Mouse (Mus musculus): ENCODE results near the gene Ltbp3. TPM values are rescaled to one million over a fixed set of nuclear protein-coding genes. Genes with fewer than 3 reads are reported as not detected.

Ltbp3 gene
- 52.3 and 61.9 TPM in 2 replicates for polyA plus RNA-seq (2015; fragmentation: Nextera tagmentation; extraction: Ambion mirVana)

- H3K4me2 ChIP-seq (ENCODE audit: low read depth, low read length) = peak within 1 kb of the TSS; percentile 95
- WGBS = 17% methylated on average over 11 of the region's 14 CpGs
- H3K36me3 ChIP-seq (ENCODE audit: control insufficient read depth, insufficient read depth, low read length) = no peaks in the 10 kb centered on the region
- ATAC-seq (ENCODE audit: low read depth) = peak; percentile 84
- peaks cover 34% of the 10 kb centered on the region for H3K4me1 ChIP-seq (replicated peaks; ENCODE audit: control insufficient read depth, insufficient read depth, low read length)
- no peaks in the 10 kb centered on the region for H3K9me3 ChIP-seq (ENCODE audit: control insufficient read depth, low read length)
- H3K9ac ChIP-seq (ENCODE audit: low read length) = peak within 1 kb of the TSS; percentile 85
- H3K27ac ChIP-seq (ENCODE audit: low read length) = peak within 1 kb of the TSS; percentile 100
- H3K4me3 ChIP-seq (ENCODE audit: low read length) = peak within 1 kb of the TSS; percentile 84
- H3K27me3 ChIP-seq (ENCODE audit: control insufficient read depth, insufficient read depth, low read depth, low read length) = no peaks in the 10 kb centered on the region
Observed at GRCm38 (mm10) chr19:5740320-5741317, at the start of gene Ltbp3. TSS of gene Ltbp3 (plus strand) at chr19:5740904.

GRCm38 (mm10) chr19:5691601-5692000, 49.1 kb upstream of the Ltbp3 start:
- Histone ChIP-seq H3K4me3 (ENCODE audit: low read length) (peak overlapping the region; percentile 87), H3K4me1 (replicated peaks; ENCODE audit: control insufficient read depth, insufficient read depth, low read length) (peaks cover 29% of the 10 kb centered on the region), H3K27ac (ENCODE audit: low read length) (peak overlapping the region; percentile 72), H3K27me3 (ENCODE audit: control insufficient read depth, insufficient read depth, low read depth, low read length) (no peaks in the 10 kb centered on the region), H3K9me3 (ENCODE audit: control insufficient read depth, low read length) (no peaks in the 10 kb centered on the region), H3K9ac (ENCODE audit: low read length) (peak overlapping the region; percentile 90), H3K36me3 (ENCODE audit: control insufficient read depth, insufficient read depth, low read length) (peaks cover 20% of the 10 kb centered on the region), H3K4me2 (ENCODE audit: low read depth, low read length) (peak overlapping the region; percentile 86)
- 68% methylated on average over 5 of the region's 5 CpGs for WGBS
- no peak for ATAC-seq (ENCODE audit: low read depth)

GRCm38 (mm10) chr19:5692086-5692912, 48.4 kb upstream of the Ltbp3 start:
- WGBS = 51% methylated on average over 10 of the region's 10 CpGs
- peaks cover 27% of the 10 kb centered on the region for H3K4me1 ChIP-seq (replicated peaks; ENCODE audit: control insufficient read depth, insufficient read depth, low read length)

GRCm38 (mm10) chr19:5692913-5693396, 47.7 kb upstream of the Ltbp3 start:
- ATAC-seq (ENCODE audit: low read depth) = no peak
- Histone ChIP-seq H3K4me3 (ENCODE audit: low read length) (peak overlapping the region; percentile 87), H3K36me3 (ENCODE audit: control insufficient read depth, insufficient read depth, low read length) (peaks cover 32% of the 10 kb centered on the region), H3K4me2 (ENCODE audit: low read depth, low read length) (peak overlapping the region; percentile 86), H3K27me3 (ENCODE audit: control insufficient read depth, insufficient read depth, low read depth, low read length) (no peaks in the 10 kb centered on the region), H3K4me1 (replicated peaks; ENCODE audit: control insufficient read depth, insufficient read depth, low read length) (peaks cover 21% of the 10 kb centered on the region), H3K27ac (ENCODE audit: low read length) (peak overlapping the region; percentile 48), H3K9ac (ENCODE audit: low read length) (peak overlapping the region; percentile 90), H3K9me3 (ENCODE audit: control insufficient read depth, low read length) (no peaks in the 10 kb centered on the region)
- WGBS = 65% methylated on average over 10 of the region's 10 CpGs

More at GRCm38 (mm10) chr19:5692086-5692912, 48.4 kb upstream of the Ltbp3 start:
- peaks cover 27% of the 10 kb centered on the region for H3K36me3 ChIP-seq (ENCODE audit: control insufficient read depth, insufficient read depth, low read length)
- peak overlapping the region; percentile 86 for H3K4me2 ChIP-seq (ENCODE audit: low read depth, low read length)
- H3K9ac ChIP-seq (ENCODE audit: low read length) = peak overlapping the region; percentile 90
- ATAC-seq (ENCODE audit: low read depth) = peak; percentile 24
- H3K27me3 ChIP-seq (ENCODE audit: control insufficient read depth, insufficient read depth, low read depth, low read length) = no peaks in the 10 kb centered on the region
- no peaks in the 10 kb centered on the region for H3K9me3 ChIP-seq (ENCODE audit: control insufficient read depth, low read length)
- peak overlapping the region; percentile 87 for H3K4me3 ChIP-seq (ENCODE audit: low read length)
- peak overlapping the region; percentile 72 for H3K27ac ChIP-seq (ENCODE audit: low read length)

- H3K27me3 ChIP-seq (ENCODE audit: control insufficient read depth, insufficient read depth, low read depth, low read length) = no peaks in the 10 kb centered on the region
- peak overlapping the region; percentile 86; the same call in 1 of the 2 replicates for H3K4me2 ChIP-seq (ENCODE audit: low read depth, low read length)
- peak overlapping the region; percentile 12; the same call in 1 of the 2 replicates for H3K9ac ChIP-seq (ENCODE audit: low read length)
- H3K9me3 ChIP-seq (ENCODE audit: control insufficient read depth, low read length) = no peaks in the 10 kb centered on the region
- peaks cover 21% of the 10 kb centered on the region for H3K4me1 ChIP-seq (replicated peaks; ENCODE audit: control insufficient read depth, insufficient read depth, low read length)
- H3K27ac ChIP-seq (ENCODE audit: low read length) = no peak overlapping the region
- H3K36me3 ChIP-seq (ENCODE audit: control insufficient read depth, insufficient read depth, low read length) = peaks cover 39% of the 10 kb centered on the region
- peak overlapping the region; percentile 1; the same call in 1 of the 2 replicates for H3K4me3 ChIP-seq (ENCODE audit: low read length)
- WGBS = 78% methylated on average over 6 of the region's 6 CpGs
- no peak for ATAC-seq (ENCODE audit: low read depth)
Observed at GRCm38 (mm10) chr19:5693801-5694200, 46.9 kb upstream of the Ltbp3 start.

GRCm38 (mm10) chr19:5695849-5696462, 44.7 kb upstream of the Ltbp3 start:
- H3K4me3 ChIP-seq (ENCODE audit: low read length) = no peak overlapping the region
- no peak overlapping the region for H3K27ac ChIP-seq (ENCODE audit: low read length)
- peaks cover 12% of the 10 kb centered on the region for H3K4me1 ChIP-seq (replicated peaks; ENCODE audit: control insufficient read depth, insufficient read depth, low read length)
- no peaks in the 10 kb centered on the region for H3K27me3 ChIP-seq (ENCODE audit: control insufficient read depth, insufficient read depth, low read depth, low read length)
- peaks cover 54% of the 10 kb centered on the region for H3K36me3 ChIP-seq (ENCODE audit: control insufficient read depth, insufficient read depth, low read length)
- H3K9me3 ChIP-seq (ENCODE audit: control insufficient read depth, low read length) = no peaks in the 10 kb centered on the region
- ATAC-seq (ENCODE audit: low read depth) = no peak
- 40% methylated on average over 41 of the region's 41 CpGs for WGBS
- H3K9ac ChIP-seq (ENCODE audit: low read length) = no peak overlapping the region
- H3K4me2 ChIP-seq (ENCODE audit: low read depth, low read length) = no peak overlapping the region

- Histone ChIP-seq H3K27ac (ENCODE audit: low read length) (peak within 1 kb of the TSS; percentile 36), H3K4me3 (ENCODE audit: low read length) (no peak within 1 kb of the TSS), H3K4me2 (ENCODE audit: low read depth, low read length) (no peak within 1 kb of the TSS), H3K9ac (ENCODE audit: low read length) (peak within 1 kb of the TSS; percentile 36), H3K27me3 (ENCODE audit: control insufficient read depth, insufficient read depth, low read depth, low read length) (no peaks in the 10 kb centered on the region), H3K36me3 (ENCODE audit: control insufficient read depth, insufficient read depth, low read length) (peaks cover 38% of the 10 kb centered on the region), H3K9me3 (ENCODE audit: control insufficient read depth, low read length) (no peaks in the 10 kb centered on the region), H3K4me1 (replicated peaks; ENCODE audit: control insufficient read depth, insufficient read depth, low read length) (peaks cover 15% of the 10 kb centered on the region)
- WGBS = 60% methylated on average over 17 of the region's 17 CpGs
- ATAC-seq (ENCODE audit: low read depth) = peak; percentile 37
Observed at GRCm38 (mm10) chr19:5704163-5704800, 36.4 kb upstream of the Ltbp3 start, which contains the start of gene Kcnk7. TSS of gene Kcnk7 (plus strand) at chr19:5704367.

GRCm38 (mm10) chr19:5704801-5705571, 35.7 kb upstream of the Ltbp3 start:
- no peaks in the 10 kb centered on the region for H3K9me3 ChIP-seq (ENCODE audit: control insufficient read depth, low read length)
- H3K27me3 ChIP-seq (ENCODE audit: control insufficient read depth, insufficient read depth, low read depth, low read length) = no peaks in the 10 kb centered on the region
- H3K36me3 ChIP-seq (ENCODE audit: control insufficient read depth, insufficient read depth, low read length) = peaks cover 38% of the 10 kb centered on the region
- 31% methylated on average over 10 of the region's 10 CpGs for WGBS
- peaks cover 15% of the 10 kb centered on the region for H3K4me1 ChIP-seq (replicated peaks; ENCODE audit: control insufficient read depth, insufficient read depth, low read length)
- no peak overlapping the region for H3K4me3 ChIP-seq (ENCODE audit: low read length)
- H3K4me2 ChIP-seq (ENCODE audit: low read depth, low read length) = no peak overlapping the region
- peak overlapping the region; percentile 36 for H3K27ac ChIP-seq (ENCODE audit: low read length)
- peak; percentile 72 for ATAC-seq (ENCODE audit: low read depth)
- peak overlapping the region; percentile 0 for H3K9ac ChIP-seq (ENCODE audit: low read length)
